Mouse (Mus musculus): ENCODE measurements around the gene Flt1. TPM values are rescaled to one million over a fixed set of nuclear protein-coding genes. Genes with fewer than 3 reads are reported as not detected.

The Flt1 gene
- polyA plus RNA-seq, 1 experiment from 2014 or later: 12.2 TPM

DNA sequence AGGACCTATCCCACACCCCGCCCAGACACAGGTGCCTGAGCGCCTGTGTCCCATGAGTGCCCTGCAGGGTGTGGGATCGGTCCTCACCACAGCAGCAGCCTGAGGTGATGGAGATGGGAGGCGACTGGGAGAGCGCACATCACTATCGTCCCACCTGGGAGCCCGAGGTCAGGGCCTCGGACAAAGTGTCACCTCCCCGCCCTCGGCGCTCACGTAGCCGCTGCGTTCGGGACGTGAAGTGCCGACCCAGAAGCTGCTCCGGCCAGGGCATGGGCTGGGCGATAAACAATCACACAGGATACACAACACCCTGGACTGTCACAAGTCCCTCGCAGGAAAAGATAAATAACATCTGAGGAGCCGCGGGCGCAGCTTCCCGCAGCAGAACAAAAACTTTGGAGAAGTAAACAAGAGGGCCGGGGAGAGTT, 27.1 kb upstream of the Flt1 start:
- peaks cover 9% of the 10 kb centered on the region; the same call in 1 of the 2 replicates for H3K4me1 ChIP-seq (ENCODE audit: control insufficient read depth, insufficient read depth, low read length)
- 5% methylated on average over 25 of the region's 25 CpGs for WGBS
- no peak overlapping the region for H3K27ac ChIP-seq (replicated peaks; ENCODE audit: low read depth, low read length)
- H3K9me3 ChIP-seq (ENCODE audit: control insufficient read depth, low read length): peaks cover 9% of the 10 kb centered on the region; the same call in 1 of the 2 replicates
- ATAC-seq (ENCODE audit: low read depth): no peak
- peaks cover 58% of the 10 kb centered on the region for H3K27me3 ChIP-seq (replicated peaks; ENCODE audit: control insufficient read depth, insufficient read depth, low read length)
- peak overlapping the region; percentile 16; the same call in 1 of the 2 replicates for H3K4me3 ChIP-seq (ENCODE audit: low read depth, low read length)
- no peak overlapping the region for H3K9ac ChIP-seq (ENCODE audit: low read depth, low read length)
- no peaks in the 10 kb centered on the region for H3K36me3 ChIP-seq (ENCODE audit: control insufficient read depth, insufficient read depth, low read length)
- H3K4me2 ChIP-seq (ENCODE audit: low read depth, low read length): peak overlapping the region; percentile 35; the same call in 1 of the 2 replicates
- DNase-seq (ENCODE audit: low spot score): no peak

DNA sequence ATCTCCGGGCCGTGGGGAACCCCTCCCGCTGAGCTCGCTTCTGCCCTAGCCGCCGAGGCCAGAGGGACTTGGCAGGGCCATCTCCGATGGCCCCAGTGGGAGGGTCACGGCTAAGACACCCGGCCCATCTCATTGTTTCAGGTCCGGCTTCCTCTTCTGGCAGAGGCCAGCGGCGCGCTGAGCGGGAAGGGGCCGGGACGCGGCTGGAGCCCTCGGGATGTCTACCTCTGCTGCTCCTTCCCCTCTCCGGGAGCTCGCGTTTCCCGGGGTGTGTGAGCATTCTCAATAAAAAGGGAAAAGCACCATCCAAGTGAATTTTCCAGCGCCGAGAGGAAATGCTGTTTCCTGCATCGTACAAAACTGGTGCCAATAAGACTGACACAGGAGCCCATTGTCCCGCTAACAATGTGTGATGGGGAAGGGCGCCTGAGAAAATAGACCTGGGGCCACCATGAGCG, 25.9 kb upstream of the Flt1 start:
- Histone ChIP-seq H3K36me3 (ENCODE audit: control insufficient read depth, insufficient read depth, low read length) (no peaks in the 10 kb centered on the region), H3K4me3 (ENCODE audit: low read depth, low read length) (peak overlapping the region; percentile 31), H3K4me2 (ENCODE audit: low read depth, low read length) (peak overlapping the region; percentile 60), H3K9me3 (ENCODE audit: control insufficient read depth, low read length) (peaks cover 6% of the 10 kb centered on the region; the same call in 1 of the 2 replicates), H3K4me1 (ENCODE audit: control insufficient read depth, insufficient read depth, low read length) (peaks cover 9% of the 10 kb centered on the region; the same call in 1 of the 2 replicates), H3K27ac (replicated peaks; ENCODE audit: low read depth, low read length) (no peak overlapping the region), H3K27me3 (replicated peaks; ENCODE audit: control insufficient read depth, insufficient read depth, low read length) (peaks cover 60% of the 10 kb centered on the region), H3K9ac (ENCODE audit: low read depth, low read length) (peak overlapping the region; percentile 45)
- WGBS: 0% methylated on average over 23 of the region's 28 CpGs
- peak; percentile 45 for DNase-seq (ENCODE audit: low spot score)
- ATAC-seq (ENCODE audit: low read depth): no peak

DNA sequence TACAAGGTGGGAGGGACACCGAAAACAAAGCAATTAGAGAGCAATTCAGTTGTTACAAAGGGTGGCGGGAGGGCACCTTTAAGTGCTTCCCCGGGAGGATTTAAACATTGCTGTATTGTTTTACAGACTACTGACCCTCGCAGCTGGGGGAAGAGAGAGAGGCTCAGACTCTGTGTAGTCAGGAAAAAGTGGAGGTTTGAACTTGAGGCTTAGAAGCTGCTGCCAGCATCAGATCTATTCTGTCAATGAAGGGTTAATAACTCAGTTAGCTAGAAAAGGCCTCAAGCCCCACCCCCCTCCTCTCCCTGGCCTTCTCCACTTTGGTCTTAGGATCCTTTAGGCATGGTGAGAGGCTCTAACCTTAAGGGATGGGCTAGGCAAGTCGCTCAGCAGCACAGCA, 24.2 kb upstream of the Flt1 start:
- H3K27me3 ChIP-seq (replicated peaks; ENCODE audit: control insufficient read depth, insufficient read depth, low read length): peaks cover 60% of the 10 kb centered on the region
- 10% methylated on average over 5 of the region's 5 CpGs for WGBS

DNA sequence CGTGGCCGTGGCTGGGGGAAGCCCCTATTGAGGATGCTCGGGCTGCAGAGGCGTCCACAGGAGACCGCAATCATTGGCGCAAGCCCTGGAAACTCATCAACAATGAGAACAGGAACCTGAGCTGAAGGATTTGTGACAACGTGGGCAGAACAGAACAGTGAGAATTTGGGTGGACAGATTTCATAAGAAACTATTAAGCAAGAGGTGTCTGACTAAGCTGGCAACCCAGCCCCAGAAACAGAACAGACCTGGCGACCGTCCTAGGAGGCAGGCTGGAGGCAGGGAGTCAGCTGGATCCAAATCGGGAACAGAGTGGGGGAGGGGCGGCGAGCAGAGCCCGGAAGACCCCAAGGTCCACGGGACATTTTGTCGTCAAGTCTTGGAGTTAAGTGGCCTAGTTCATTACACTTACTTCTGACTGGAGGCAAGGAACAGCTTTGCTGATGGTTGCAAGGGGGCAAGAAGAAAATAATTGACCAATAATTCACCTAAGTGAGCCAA, 22.3 kb upstream of the Flt1 start:
- WGBS: 4% methylated on average over 15 of the region's 15 CpGs
- 0 out of 2 replicates have a peak overlapping the region, but pooled peaks have one; percentile 5 for H3K4me3 ChIP-seq (ENCODE audit: low read depth, low read length)

More for the DNA sequence above, 24.2 kb upstream of the Flt1 start:
- no peak overlapping the region for H3K4me2 ChIP-seq (ENCODE audit: low read depth, low read length)
- no peak overlapping the region for H3K9ac ChIP-seq (ENCODE audit: low read depth, low read length)
- ATAC-seq (ENCODE audit: low read depth) (no peak), DNase-seq (ENCODE audit: low spot score) (no peak)
- peaks cover 6% of the 10 kb centered on the region; the same call in 1 of the 2 replicates for H3K9me3 ChIP-seq (ENCODE audit: control insufficient read depth, low read length)
- no peak overlapping the region for H3K4me3 ChIP-seq (ENCODE audit: low read depth, low read length)
- H3K4me1 ChIP-seq (ENCODE audit: control insufficient read depth, insufficient read depth, low read length): peaks cover 9% of the 10 kb centered on the region; the same call in 1 of the 2 replicates
- H3K36me3 ChIP-seq (ENCODE audit: control insufficient read depth, insufficient read depth, low read length): no peaks in the 10 kb centered on the region
- no peak overlapping the region for H3K27ac ChIP-seq (replicated peaks; ENCODE audit: low read depth, low read length)

DNA sequence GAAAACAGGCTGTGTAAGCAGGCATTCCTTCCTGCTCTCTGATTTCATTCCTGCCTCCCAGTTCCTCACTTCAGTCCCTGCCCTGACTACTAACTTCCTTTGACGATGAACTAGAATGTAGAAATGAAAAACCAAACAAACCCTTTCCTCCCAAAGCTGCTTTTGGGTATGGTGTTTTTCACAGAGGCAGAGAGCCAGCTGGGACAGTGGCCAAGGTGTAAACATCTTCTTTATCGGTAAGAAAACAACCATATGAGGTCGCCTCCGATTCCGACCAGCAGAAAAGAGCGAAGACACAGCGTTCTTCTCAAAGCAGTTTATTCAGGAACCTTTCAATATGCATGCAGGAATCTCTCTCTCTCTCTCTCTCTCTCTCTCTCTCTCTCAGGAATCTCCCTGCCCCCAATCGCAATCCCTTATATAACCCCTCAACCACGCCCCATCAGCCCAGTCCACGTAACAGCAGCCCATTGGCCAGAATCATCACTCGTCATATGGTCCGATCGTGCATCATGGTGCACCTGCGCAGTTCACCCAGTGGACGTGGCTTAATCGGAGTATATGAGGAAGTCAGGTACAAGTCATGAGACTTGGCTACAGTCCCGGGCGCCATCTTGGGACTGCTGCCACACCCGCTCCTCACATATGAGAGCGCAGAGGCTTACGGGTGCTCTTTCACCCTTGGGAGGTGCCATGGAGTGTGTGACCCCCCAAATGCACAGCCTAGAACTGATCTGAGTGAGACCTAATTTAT, 19.3 kb upstream of the Flt1 start:
- no peak for DNase-seq (ENCODE audit: low spot score)
- Histone ChIP-seq H3K27ac (replicated peaks; ENCODE audit: low read depth, low read length) (no peak overlapping the region), H3K4me3 (ENCODE audit: low read depth, low read length) (no peak overlapping the region), H3K9ac (ENCODE audit: low read depth, low read length) (no peak overlapping the region), H3K9me3 (ENCODE audit: control insufficient read depth, low read length) (no peaks in the 10 kb centered on the region), H3K27me3 (replicated peaks; ENCODE audit: control insufficient read depth, insufficient read depth, low read length) (peaks cover 24% of the 10 kb centered on the region), H3K4me1 (ENCODE audit: control insufficient read depth, insufficient read depth, low read length) (no peaks in the 10 kb centered on the region), H3K36me3 (ENCODE audit: control insufficient read depth, insufficient read depth, low read length) (no peaks in the 10 kb centered on the region), H3K4me2 (ENCODE audit: low read depth, low read length) (no peak overlapping the region)
- no peak for ATAC-seq (ENCODE audit: low read depth)
- 88% methylated on average over 21 of the region's 21 CpGs for WGBS

More for the DNA sequence above, 22.3 kb upstream of the Flt1 start:
- no peaks in the 10 kb centered on the region for H3K36me3 ChIP-seq (ENCODE audit: control insufficient read depth, insufficient read depth, low read length)
- H3K4me2 ChIP-seq (ENCODE audit: low read depth, low read length): peak overlapping the region; percentile 39; the same call in 1 of the 2 replicates
- H3K9ac ChIP-seq (ENCODE audit: low read depth, low read length): no peak overlapping the region
- H3K27ac ChIP-seq (replicated peaks; ENCODE audit: low read depth, low read length): no peak overlapping the region
- DNase-seq (ENCODE audit: low spot score) (peak; percentile 23), ATAC-seq (ENCODE audit: low read depth) (no peak)
- peaks cover 9% of the 10 kb centered on the region; the same call in 1 of the 2 replicates for H3K4me1 ChIP-seq (ENCODE audit: control insufficient read depth, insufficient read depth, low read length)
- H3K27me3 ChIP-seq (replicated peaks; ENCODE audit: control insufficient read depth, insufficient read depth, low read length): peaks cover 49% of the 10 kb centered on the region
- H3K9me3 ChIP-seq (ENCODE audit: control insufficient read depth, low read length): no peaks in the 10 kb centered on the region

DNA sequence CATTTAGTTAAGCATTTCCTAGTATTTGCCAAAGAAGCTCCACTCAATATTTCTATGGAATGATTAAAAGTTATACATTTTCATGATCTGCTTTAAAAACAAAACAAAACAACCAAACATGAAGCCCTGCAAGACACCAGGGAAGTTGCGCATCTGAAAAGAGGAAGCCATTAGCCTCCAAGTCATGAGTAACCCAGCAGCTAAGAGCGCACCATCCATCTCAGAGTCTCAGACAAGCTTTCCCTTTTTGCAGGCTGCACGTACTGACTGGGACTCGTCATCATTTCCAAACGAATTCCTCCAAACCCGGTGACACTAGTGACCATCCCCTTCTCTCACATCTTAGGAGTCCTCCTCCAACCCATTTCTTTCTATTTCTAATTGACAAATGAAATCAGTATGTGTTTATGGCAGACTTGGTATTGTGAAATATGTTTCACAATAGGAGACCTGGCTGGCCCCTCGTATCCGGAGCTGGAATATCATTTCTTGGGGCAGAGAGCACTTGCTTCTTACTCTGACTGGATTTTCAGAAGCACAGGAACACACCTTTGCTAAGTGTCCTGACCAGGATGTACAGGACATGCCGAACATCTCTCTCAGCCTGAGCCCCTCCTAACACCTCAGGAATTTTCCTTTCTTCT, 16.8 kb upstream of the Flt1 start:
- no peak overlapping the region for H3K27ac ChIP-seq (replicated peaks; ENCODE audit: low read depth, low read length)
- WGBS: 81% methylated on average over 9 of the region's 9 CpGs
- no peak overlapping the region for H3K9ac ChIP-seq (ENCODE audit: low read depth, low read length)
- DNase-seq (ENCODE audit: low spot score) (no peak), ATAC-seq (ENCODE audit: low read depth) (no peak)
- H3K27me3 ChIP-seq (replicated peaks; ENCODE audit: control insufficient read depth, insufficient read depth, low read length): no peaks in the 10 kb centered on the region
- no peaks in the 10 kb centered on the region for H3K9me3 ChIP-seq (ENCODE audit: control insufficient read depth, low read length)
- H3K36me3 ChIP-seq (ENCODE audit: control insufficient read depth, insufficient read depth, low read length): no peaks in the 10 kb centered on the region
- H3K4me3 ChIP-seq (ENCODE audit: low read depth, low read length): no peak overlapping the region
- H3K4me1 ChIP-seq (ENCODE audit: control insufficient read depth, insufficient read depth, low read length): no peaks in the 10 kb centered on the region
- H3K4me2 ChIP-seq (ENCODE audit: low read depth, low read length): no peak overlapping the region

DNA sequence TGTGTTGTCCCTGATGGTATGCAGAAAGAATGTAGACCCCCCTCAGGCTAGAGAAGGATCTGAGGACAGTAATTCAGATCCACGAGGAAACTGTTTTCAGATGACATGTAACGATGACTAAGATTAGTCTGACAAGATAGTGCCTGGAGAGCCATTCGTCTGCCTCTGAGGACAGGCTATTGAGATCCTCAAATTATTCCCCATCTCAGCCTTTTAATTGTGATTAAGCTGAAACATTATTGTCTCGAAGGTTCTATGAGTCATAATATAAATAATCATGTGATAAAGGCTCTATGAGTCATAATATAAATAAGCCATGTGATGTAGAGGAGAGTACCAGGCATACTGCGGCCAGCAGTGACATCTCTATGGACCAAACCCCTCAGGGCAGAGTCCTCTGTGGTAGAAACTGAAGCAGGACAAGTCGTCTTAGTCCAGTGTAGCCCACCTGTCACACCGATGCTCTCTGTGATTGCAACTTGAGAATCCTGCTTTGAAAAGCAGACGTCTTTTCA, 11.0 kb upstream of the Flt1 start:
- no peaks in the 10 kb centered on the region for H3K27me3 ChIP-seq (replicated peaks; ENCODE audit: control insufficient read depth, insufficient read depth, low read length)
- no peak overlapping the region for H3K9ac ChIP-seq (ENCODE audit: low read depth, low read length)
- H3K4me1 ChIP-seq (ENCODE audit: control insufficient read depth, insufficient read depth, low read length): no peaks in the 10 kb centered on the region
- no peak overlapping the region for H3K27ac ChIP-seq (replicated peaks; ENCODE audit: low read depth, low read length)
- no peak overlapping the region for H3K4me2 ChIP-seq (ENCODE audit: low read depth, low read length)
- no peak for DNase-seq (ENCODE audit: low spot score)
- no peaks in the 10 kb centered on the region for H3K9me3 ChIP-seq (ENCODE audit: control insufficient read depth, low read length)
- ATAC-seq (ENCODE audit: low read depth): no peak
- no peak overlapping the region for H3K4me3 ChIP-seq (ENCODE audit: low read depth, low read length)
- WGBS: 56% methylated on average over 8 of the region's 8 CpGs
- no peaks in the 10 kb centered on the region for H3K36me3 ChIP-seq (ENCODE audit: control insufficient read depth, insufficient read depth, low read length)

DNA sequence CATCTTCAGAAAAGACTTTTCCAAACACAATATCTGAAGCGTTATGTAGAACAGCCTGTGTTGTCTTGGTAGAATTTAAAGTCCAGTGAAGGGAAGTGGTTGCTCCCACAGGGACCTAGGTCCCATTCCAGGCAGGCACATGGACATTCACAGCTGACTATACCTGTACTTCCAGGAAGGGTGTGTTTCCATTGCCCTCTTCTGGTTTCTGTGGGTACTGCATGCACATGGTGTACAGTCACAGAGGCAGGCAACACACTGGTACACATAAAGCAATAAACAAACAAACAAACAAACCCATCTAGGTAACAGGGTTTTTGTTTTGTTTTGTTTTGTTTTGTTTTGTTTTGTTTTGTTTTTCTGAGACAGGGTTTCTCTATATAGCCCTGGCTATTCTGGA, 7.9 kb upstream of the Flt1 start:
- H3K27me3 ChIP-seq (replicated peaks; ENCODE audit: control insufficient read depth, insufficient read depth, low read length): peaks cover 20% of the 10 kb centered on the region
- H3K27ac ChIP-seq (replicated peaks; ENCODE audit: low read depth, low read length): no peak overlapping the region
- H3K4me3 ChIP-seq (ENCODE audit: low read depth, low read length): no peak overlapping the region
- H3K9me3 ChIP-seq (ENCODE audit: control insufficient read depth, low read length): no peaks in the 10 kb centered on the region
- 87% methylated on average over 1 of the region's 1 CpGs for WGBS
- no peak overlapping the region for H3K9ac ChIP-seq (ENCODE audit: low read depth, low read length)
- DNase-seq (ENCODE audit: low spot score) (no peak), ATAC-seq (ENCODE audit: low read depth) (no peak)
- no peaks in the 10 kb centered on the region for H3K36me3 ChIP-seq (ENCODE audit: control insufficient read depth, insufficient read depth, low read length)
- no peak overlapping the region for H3K4me2 ChIP-seq (ENCODE audit: low read depth, low read length)
- H3K4me1 ChIP-seq (ENCODE audit: control insufficient read depth, insufficient read depth, low read length): no peaks in the 10 kb centered on the region

All from embryonic facial prominence, embryonic 14.5 days (tissue).